Mouse (Mus musculus): Measurements from ENCODE around the gene Gm13693.
A peak's percentile ranks its signal among the peaks of the same experiment; 100 is the strongest.
"Not testable (repeated sequence)": the region's sequence is repeated elsewhere in the genome, so short reads cannot be mapped to it uniquely, and the experiment has no call there.

Gene Gm13693

GRCm38 (mm10) chr2:83961203-83961602 lies at the start of gene Gm13693:
Gene Gm13693 (plus strand): TSS chr2:83961503.
- DNase-seq (ENCODE audit: low read depth, low spot score) = not testable (repeated sequence)

- DNase-seq (ENCODE audit: low read depth, low spot score) = no peak
These were observed 31.7 kb upstream of the Gm13693 start for GRCm38 (mm10) chr2:83929478-83930088.

- DNase-seq (ENCODE audit: low read depth, low spot score) = peak; percentile 70
These were observed 20.4 kb upstream of the Gm13693 start, which contains the start of gene Zswim2 for GRCm38 (mm10) chr2:83940931-83941361. Gene Zswim2 (minus strand): TSS chr2:83941228.

- no peak for DNase-seq (ENCODE audit: low read depth, low spot score)
These were observed 19.9 kb upstream of the Gm13693 start for GRCm38 (mm10) chr2:83941378-83941777.

- no peak for DNase-seq (ENCODE audit: low read depth, low spot score)
These were observed 19.5 kb upstream of the Gm13693 start for GRCm38 (mm10) chr2:83941792-83942191.

- not testable (repeated sequence) for DNase-seq (ENCODE audit: low read depth, low spot score)
These were observed 5.9 kb upstream of the Gm13693 start, which contains the start of gene Gm13698 for GRCm38 (mm10) chr2:83955393-83955792. Gene Gm13698 (plus strand): TSS chr2:83955693.

- DNase-seq (ENCODE audit: low read depth, low spot score) = not testable (repeated sequence)
These were observed 5.7 kb downstream of the Gm13693 start, which contains the start of gene Gm13695 for GRCm38 (mm10) chr2:83967013-83967412. Gene Gm13695 (plus strand): TSS chr2:83967313.

- not testable (repeated sequence) for DNase-seq (ENCODE audit: low read depth, low spot score)
These were observed 11.5 kb downstream of the Gm13693 start, which contains the start of gene Gm13696 for GRCm38 (mm10) chr2:83972823-83973222. Gene Gm13696 (plus strand): TSS chr2:83973123.

GRCm38 (mm10) chr2:83978633-83979032 lies 17.3 kb downstream of the Gm13693 start, which contains the start of gene Gm13694:
Gene Gm13694 (plus strand): TSS chr2:83978933.
- DNase-seq (ENCODE audit: low read depth, low spot score) = not testable (repeated sequence)

GRCm38 (mm10) chr2:83984443-83984842 lies 23.1 kb downstream of the Gm13693 start, which contains the start of gene Gm13697:
Gene Gm13697 (plus strand): TSS chr2:83984743.
- DNase-seq (ENCODE audit: low read depth, low spot score) = not testable (repeated sequence)

- not testable (repeated sequence) for DNase-seq (ENCODE audit: low read depth, low spot score)
These were observed 28.9 kb downstream of the Gm13693 start, which contains the start of gene Gm13691 for GRCm38 (mm10) chr2:83990253-83990652. Gene Gm13691 (plus strand): TSS chr2:83990553.

GRCm38 (mm10) chr2:83993639-83994255 lies 32.4 kb downstream of the Gm13693 start:
- not testable (repeated sequence) for DNase-seq (ENCODE audit: low read depth, low spot score)

GRCm38 (mm10) chr2:83994526-83994925 lies 33.2 kb downstream of the Gm13693 start:
- DNase-seq (ENCODE audit: low read depth, low spot score) = not testable (repeated sequence)

GRCm38 (mm10) chr2:84008913-84009312 lies 47.6 kb downstream of the Gm13693 start:
- no peak for DNase-seq (ENCODE audit: low read depth, low spot score)

- no peak for DNase-seq (ENCODE audit: low read depth, low spot score)
These were observed 48.5 kb downstream of the Gm13693 start for GRCm38 (mm10) chr2:84009818-84010217.

All from brain, embryonic 18.5 days (tissue).